Mouse (Mus musculus) stomach, embryonic 16.5 days (tissue): ENCODE results near the gene Malsu1. TPM values are rescaled to one million over a fixed set of nuclear protein-coding genes. Genes with fewer than 3 reads are reported as not detected.
A peak's percentile ranks its signal among the peaks of the same experiment; 100 is the strongest.

Experiments used
- ATAC-seq: fragments of 200-750 bp; cut with Nextera tagmentation; 2 replicates; pipeline ENCODE4 v1.8.0; 2017; ENCODE audit warnings: moderate number of reproducible peaks, moderate TSS enrichment; ENCODE audit not compliant: insufficient read depth, low FRiP score
- H3K27ac ChIP-seq: fragments of 300-500 bp; sonication (generic); 2 replicates; pipeline ENCODE4 v1.5.1; 2014; ENCODE audit warnings: low read length
- H3K27me3 ChIP-seq: fragments of 300-500 bp; sonication (generic); 2 replicates; pipeline ENCODE4 v1.6.1; 2014; ENCODE audit warnings: low read length, control low read depth, mixed read lengths; ENCODE audit not compliant: control insufficient read depth, insufficient read depth
- H3K36me3 ChIP-seq: fragments of 300-500 bp; sonication (generic); 2 replicates; pipeline ENCODE4 v1.6.1; 2014; ENCODE audit warnings: low read length; ENCODE audit not compliant: control insufficient read depth, insufficient read depth
- H3K4me1 ChIP-seq: fragments of 300-500 bp; sonication (generic); 2 replicates; pipeline ENCODE4 v1.6.1; 2014; ENCODE audit warnings: low read length, control low read depth, mixed read lengths; ENCODE audit not compliant: control insufficient read depth, insufficient read depth
- H3K4me2 ChIP-seq: fragments of 300-500 bp; sonication (generic); 2 replicates; pipeline ENCODE4 v1.6.1; 2014; ENCODE audit warnings: low read depth, low read length, mixed read lengths
- H3K4me3 ChIP-seq: fragments of 300-500 bp; sonication (generic); replicated peaks from 2 replicates; pipeline ENCODE4 v1.5.1; 2014; ENCODE audit warnings: mild to moderate bottlenecking, low read length
- H3K9ac ChIP-seq: fragments of 300-500 bp; sonication (generic); 2 replicates; pipeline ENCODE4 v1.6.1; 2014; ENCODE audit warnings: low read length
- H3K9me3 ChIP-seq: fragments of 300-500 bp; sonication (generic); replicated peaks from 2 replicates; pipeline ENCODE4 v1.6.1; 2016; ENCODE audit warnings: low read length, control low read depth; ENCODE audit not compliant: control insufficient read depth
- WGBS: fragments of 180-500 bp; shearing (Covaris S2); extraction: QIAGEN DNeasy Blood & Tissue Kit; methylation state at CpG from one replicate; pipeline ENCODE4 v1.1.7; 2014; 5-methylcytosine and 5-hydroxymethylcytosine counted together
- polyA plus RNA-seq: library from polyadenylated mRNA; unstranded; fragments of >200 nt; fragmentation: Nextera tagmentation; extraction: Ambion mirVana; gene quantifications from 2 replicates; pipeline ENCODE4 v1.2.1, GENCODE M21; 2015

Gene Malsu1
- 52.6 and 67.5 TPM in 2 replicates for polyA plus RNA-seq

DNA sequence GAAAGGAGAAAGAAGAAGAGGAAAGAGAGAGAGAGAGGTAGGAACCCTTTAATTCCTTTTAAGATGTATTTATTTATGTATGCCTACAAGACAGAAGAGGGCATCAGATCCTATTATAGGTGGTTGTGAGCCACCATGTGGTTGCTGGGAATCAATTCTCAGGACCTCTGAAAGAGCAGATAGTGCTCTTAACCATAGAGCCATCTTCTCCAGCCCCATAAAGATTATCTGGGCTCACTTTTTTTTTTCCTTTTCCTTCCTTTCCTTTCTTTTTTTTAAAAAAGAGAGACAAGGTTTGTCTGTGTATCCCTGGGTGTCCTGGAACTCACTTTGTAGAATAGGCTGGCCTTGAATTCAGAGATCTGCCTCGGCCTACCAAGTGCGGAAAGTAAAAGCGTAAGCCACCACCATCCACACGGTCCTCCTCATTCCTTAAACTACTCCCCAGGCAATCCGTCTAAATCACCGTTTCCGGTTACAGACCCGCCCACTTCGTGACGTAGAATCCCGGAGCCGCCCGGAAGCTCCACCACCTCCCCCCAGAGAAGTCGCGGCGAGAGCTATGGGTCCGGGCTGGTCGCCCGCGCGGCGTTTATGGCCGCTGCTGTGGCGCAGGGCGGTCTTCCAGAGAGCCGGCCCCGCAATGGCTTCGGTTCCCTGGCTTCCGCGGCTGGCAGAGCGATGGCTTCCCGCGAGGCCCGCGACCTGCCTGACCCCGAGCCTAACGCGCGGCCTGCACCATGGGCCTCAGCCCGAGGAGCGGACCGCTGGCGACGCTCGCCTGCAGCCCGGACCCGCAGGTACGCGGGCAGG lies at the start of gene Malsu1:
Gene Malsu1, plus strand, starts transcription at position 492 of the 813 bp plus-strand sequence.
- Histone ChIP-seq H3K27ac (peak within 1 kb of the TSS; percentile 68), H3K36me3 (no peaks in the 10 kb centered on the region), H3K4me3 (peak within 1 kb of the TSS; percentile 95), H3K4me2 (peak within 1 kb of the TSS; percentile 78), H3K9ac (peak within 1 kb of the TSS; percentile 95), H3K9me3 (no peaks in the 10 kb centered on the region), H3K4me1 (peaks cover 11% of the 10 kb centered on the region), H3K27me3 (no peaks in the 10 kb centered on the region)
- ATAC-seq, result peak; percentile 98
- WGBS, result under 1% methylated on average over 49 of the region's 49 CpGs

DNA sequence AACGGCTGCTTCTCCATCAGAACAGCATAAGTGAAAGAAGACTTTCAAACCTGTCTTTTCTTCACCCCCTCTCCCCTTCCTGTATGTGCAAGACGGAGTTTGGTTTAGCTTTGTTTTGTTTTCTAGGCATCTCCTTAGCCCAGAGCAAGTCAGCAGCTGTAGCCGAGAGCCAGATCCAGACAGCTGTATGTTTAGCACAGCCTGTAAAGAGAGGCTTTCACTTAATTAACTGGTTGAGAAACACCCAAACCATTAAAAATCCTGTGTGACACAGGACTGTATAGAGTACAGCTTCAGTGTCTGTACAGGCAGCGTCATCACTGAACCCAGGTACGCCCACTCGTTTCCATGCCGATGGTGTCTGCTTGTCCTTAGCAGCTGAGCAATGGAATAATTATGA lies 48.3 kb upstream of the Malsu1 start:
- H3K4me3 ChIP-seq, result no peak overlapping the region
- no peak overlapping the region for H3K4me2 ChIP-seq
- ATAC-seq, result no peak
- no peak overlapping the region for H3K27ac ChIP-seq
- H3K9me3 ChIP-seq, result no peaks in the 10 kb centered on the region
- no peak overlapping the region for H3K9ac ChIP-seq
- no peaks in the 10 kb centered on the region for H3K4me1 ChIP-seq
- H3K36me3 ChIP-seq, result no peaks in the 10 kb centered on the region
- 80% methylated on average over 7 of the region's 7 CpGs for WGBS
- H3K27me3 ChIP-seq, result no peaks in the 10 kb centered on the region

GRCm38 (mm10) chr6:49026496-49026895 lies 47.1 kb upstream of the Malsu1 start:
- no peaks in the 10 kb centered on the region for H3K27me3 ChIP-seq
- no peak for ATAC-seq
- H3K9me3 ChIP-seq, result no peaks in the 10 kb centered on the region
- H3K4me2 ChIP-seq, result no peak overlapping the region
- 80% methylated on average over 5 of the region's 5 CpGs for WGBS
- no peak overlapping the region for H3K4me3 ChIP-seq
- H3K4me1 ChIP-seq, result no peaks in the 10 kb centered on the region
- no peak overlapping the region for H3K27ac ChIP-seq
- no peaks in the 10 kb centered on the region for H3K36me3 ChIP-seq
- H3K9ac ChIP-seq, result no peak overlapping the region

DNA sequence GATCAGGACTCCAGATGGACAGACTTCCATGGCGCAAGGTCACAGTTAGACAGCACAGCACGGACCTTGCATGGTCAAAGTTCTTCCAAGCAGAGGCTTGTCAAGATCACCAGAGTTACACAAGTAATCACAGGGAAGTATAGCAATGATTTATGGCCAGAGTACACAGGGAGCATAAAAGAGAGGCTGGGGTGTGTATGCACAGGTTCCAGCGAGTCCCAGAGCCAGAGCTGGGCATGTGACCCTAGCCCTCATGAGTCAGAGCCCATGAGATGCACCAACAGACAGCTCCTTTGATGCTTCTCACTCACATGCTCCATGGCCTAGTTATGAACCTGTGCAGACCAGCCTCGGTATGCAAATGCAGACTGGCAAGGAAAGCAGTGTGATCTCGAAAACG lies 45.6 kb upstream of the Malsu1 start:
- ATAC-seq, result peak; percentile 93
- peak overlapping the region; percentile 87 for H3K27ac ChIP-seq
- 61% methylated on average over 6 of the region's 6 CpGs for whole genome bisulfite sequencing
- H3K4me1 ChIP-seq, result no peaks in the 10 kb centered on the region
- no peak overlapping the region for H3K4me3 ChIP-seq
- no peaks in the 10 kb centered on the region for H3K36me3 ChIP-seq
- H3K27me3 ChIP-seq, result no peaks in the 10 kb centered on the region
- H3K9me3 ChIP-seq, result no peaks in the 10 kb centered on the region
- no peak overlapping the region for H3K9ac ChIP-seq
- no peak overlapping the region for H3K4me2 ChIP-seq

GRCm38 (mm10) chr6:49028708-49029107 lies 44.9 kb upstream of the Malsu1 start:
- Histone ChIP-seq H3K4me3 (no peak overlapping the region), H3K9me3 (no peaks in the 10 kb centered on the region), H3K36me3 (no peaks in the 10 kb centered on the region), H3K27ac (peak overlapping the region; percentile 87), H3K9ac (0 out of 2 replicates have a peak overlapping the region, but pooled peaks have one; percentile 32), H3K27me3 (no peaks in the 10 kb centered on the region), H3K4me1 (no peaks in the 10 kb centered on the region), H3K4me2 (no peak overlapping the region)
- ATAC-seq, result 0 out of 2 replicates have a peak, but pooled peaks have one; percentile 30
- 61% methylated on average over 3 of the region's 3 CpGs for WGBS

DNA sequence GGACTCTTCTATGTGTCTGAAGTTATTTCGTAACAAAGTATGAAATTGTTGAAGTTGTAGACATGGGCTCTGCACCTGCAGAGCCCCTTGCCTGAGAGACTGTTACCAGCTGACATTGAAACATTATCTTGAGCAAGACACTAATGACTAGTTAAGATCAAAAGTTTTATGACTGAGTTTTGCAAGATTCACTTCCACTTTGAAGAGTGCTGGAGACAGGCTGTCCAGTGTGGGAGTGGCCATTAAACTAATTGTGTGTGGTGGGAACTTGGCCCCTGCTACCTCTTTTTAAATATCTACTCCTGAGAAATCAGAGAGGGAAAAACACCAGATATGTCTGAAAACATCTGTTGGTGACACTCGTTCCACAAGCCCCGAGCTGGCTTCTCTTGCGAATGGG lies 42.4 kb upstream of the Malsu1 start:
- no peaks in the 10 kb centered on the region for H3K9me3 ChIP-seq
- H3K4me3 ChIP-seq, result no peak overlapping the region
- H3K4me1 ChIP-seq, result no peaks in the 10 kb centered on the region
- no peak overlapping the region for H3K27ac ChIP-seq
- WGBS, result 67% methylated on average over 4 of the region's 4 CpGs
- no peak for ATAC-seq
- H3K9ac ChIP-seq, result no peak overlapping the region
- H3K27me3 ChIP-seq, result no peaks in the 10 kb centered on the region
- no peaks in the 10 kb centered on the region for H3K36me3 ChIP-seq
- H3K4me2 ChIP-seq, result no peak overlapping the region

DNA sequence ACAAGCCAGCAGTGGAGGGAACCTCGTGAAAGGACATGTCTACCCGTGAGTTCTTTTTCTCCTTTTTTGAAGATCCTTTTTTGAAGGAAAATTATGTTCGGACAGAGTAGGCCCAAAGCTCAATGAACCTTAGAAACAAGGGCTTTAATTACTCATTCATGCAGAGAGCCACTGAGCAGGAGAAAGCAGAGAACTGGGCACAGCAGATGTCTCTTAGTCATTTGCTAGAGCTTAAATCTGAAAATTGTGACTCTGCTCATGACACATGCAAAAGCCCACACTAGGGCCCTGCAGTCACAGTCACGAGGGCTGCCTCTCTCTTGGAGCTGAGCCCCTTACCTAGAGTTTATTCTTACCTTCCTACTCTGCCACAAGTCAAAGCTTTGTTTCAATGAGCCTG lies 40.8 kb upstream of the Malsu1 start:
- 0 out of 2 replicates have a peak, but pooled peaks cover 4% of the 10 kb centered on the region for H3K27me3 ChIP-seq
- no peak overlapping the region for H3K27ac ChIP-seq
- no peak overlapping the region for H3K4me3 ChIP-seq
- no peaks in the 10 kb centered on the region for H3K36me3 ChIP-seq
- ATAC-seq, result no peak
- no peak overlapping the region for H3K4me2 ChIP-seq
- WGBS, result 75% methylated on average over 4 of the region's 4 CpGs
- H3K9me3 ChIP-seq, result no peaks in the 10 kb centered on the region
- no peak overlapping the region for H3K9ac ChIP-seq
- H3K4me1 ChIP-seq, result peaks cover 8% of the 10 kb centered on the region; the same call in 1 of the 2 replicates

GRCm38 (mm10) chr6:49036275-49037267 lies 37.0 kb upstream of the Malsu1 start, which contains the start of gene Gpnmb:
Gene Gpnmb (plus strand): TSS chr6:49036546.
- Histone ChIP-seq H3K27me3 (0 out of 2 replicates have a peak, but pooled peaks cover 4% of the 10 kb centered on the region), H3K36me3 (no peaks in the 10 kb centered on the region), H3K9me3 (no peaks in the 10 kb centered on the region), H3K9ac (peak within 1 kb of the TSS; percentile 43; the same call in 1 of the 2 replicates), H3K4me1 (peaks cover 8% of the 10 kb centered on the region; the same call in 1 of the 2 replicates), H3K27ac (no peak within 1 kb of the TSS), H3K4me3 (peak within 1 kb of the TSS; percentile 16; the same call in 1 of the 2 replicates), H3K4me2 (peak within 1 kb of the TSS; percentile 31)
- 39% methylated on average over 28 of the region's 28 CpGs for WGBS
- no peak for ATAC-seq
